Mouse (Mus musculus) G1E (cell line): ENCODE measurements at regions not wholly inside any gene's neighbourhood (a gene's known extent, or its start where the extent isn't known, plus 50 kb on each side); places are given as distances from the start of the nearest gene placed in this dataset.

Experiments
- ATAC-seq: 2 replicates; pipeline ENCODE4 v1.8.0; 2016; ENCODE audit warnings: mild to moderate bottlenecking; ENCODE audit not compliant: insufficient number of reproducible peaks, poor library complexity, low FRiP score, severe bottlenecking; ENCODE audit errors: extremely low read depth
- DNase-seq: peaks from one replicate; pipeline ENCODE4 v3.0.0; 2012; ENCODE audit warnings: low spot score
- H3K27me3 ChIP-seq: 2 replicates; pipeline ENCODE4 v1.6.1; 2012; ENCODE audit warnings: mild to moderate bottlenecking, low read length, inconsistent platforms; ENCODE audit not compliant: insufficient read depth
- H3K36me3 ChIP-seq: replicated peaks from 2 replicates; pipeline ENCODE3; 2012; ENCODE audit warnings: mild to moderate bottlenecking, inconsistent platforms
- H3K4me1 ChIP-seq: 2 replicates; pipeline ENCODE4 v1.6.1; 2012; ENCODE audit warnings: low read depth, low read length, inconsistent platforms, mixed read lengths; ENCODE audit not compliant: insufficient read depth
- H3K4me3 ChIP-seq: 2 replicates; pipeline ENCODE4 v1.5.1; 2012; ENCODE audit warnings: low read depth, mild to moderate bottlenecking, inconsistent platforms, low read length, moderate library complexity, mixed read lengths
- H3K9me3 ChIP-seq: replicated peaks from 2 replicates; pipeline ENCODE4 v1.6.1; 2012; ENCODE audit warnings: inconsistent platforms
- CTCF ChIP-seq: IDR thresholded peaks from 2 replicates; pipeline ENCODE4 v1.5.1; 2012; ENCODE audit warnings: low read depth, low read length, inconsistent platforms, mixed read lengths
- GATA1 ChIP-seq: IDR thresholded peaks from 2 replicates; pipeline ENCODE4 v1.6.1; 2012; ENCODE audit warnings: borderline replicate concordance, low read length, inconsistent platforms, mixed read lengths
- GATA2 ChIP-seq: IDR thresholded peaks from 2 replicates; pipeline ENCODE4 v1.6.1; 2012; ENCODE audit warnings: low read depth, low read length, inconsistent platforms, borderline replicate concordance
- POLR2AphosphoS5 ChIP-seq: IDR thresholded peaks from 2 replicates; pipeline ENCODE4 v1.6.1; 2012; ENCODE audit warnings: low read depth, low read length, inconsistent platforms; ENCODE audit not compliant: insufficient replicate concordance
- TAL1 ChIP-seq: conservative IDR thresholded peaks from 2 replicates; pipeline ENCODE4 v1.6.1; 2012; ENCODE audit warnings: low read depth, low read length, inconsistent platforms, mixed read lengths

GRCm38 (mm10) chr8:93740281-93740680 lies 69.5 kb upstream of the Gnao1 start:
- H3K27me3 ChIP-seq = no peaks in the 10 kb centered on the region
- H3K4me1 ChIP-seq = no peaks in the 10 kb centered on the region
- no peaks in the 10 kb centered on the region for H3K36me3 ChIP-seq
- H3K9me3 ChIP-seq = peaks cover 36% of the 10 kb centered on the region
- H3K4me3 ChIP-seq = no peak overlapping the region
- no peak for ATAC-seq
- DNase-seq = no peak
- TF ChIP-seq CTCF = no peak
- TF ChIP-seq GATA2 = no peak
- no peak for TF ChIP-seq TAL1
- TF ChIP-seq POLR2AphosphoS5 = no peak
- no peak for TF ChIP-seq GATA1

- DNase-seq = no peak
- no peak for TF ChIP-seq GATA1
- no peak for TF ChIP-seq TAL1
- no peak for TF ChIP-seq GATA2
- TF ChIP-seq POLR2AphosphoS5 = no peak
- no peak for TF ChIP-seq CTCF
- no peak for ATAC-seq
- H3K4me3 ChIP-seq = no peak overlapping the region
- no peaks in the 10 kb centered on the region for H3K4me1 ChIP-seq
- no peaks in the 10 kb centered on the region for H3K36me3 ChIP-seq
- peaks cover 30% of the 10 kb centered on the region for H3K9me3 ChIP-seq
- H3K27me3 ChIP-seq = no peaks in the 10 kb centered on the region
Measured at GRCm38 (mm10) chr8:93748720-93749119, 61.0 kb upstream of the Gnao1 start.

GRCm38 (mm10) chr8:93750921-93751320 lies 58.8 kb upstream of the Gnao1 start:
- no peak for TF ChIP-seq GATA2
- no peak for TF ChIP-seq TAL1
- no peak for TF ChIP-seq GATA1
- no peak for TF ChIP-seq CTCF
- no peak for TF ChIP-seq POLR2AphosphoS5
- H3K27me3 ChIP-seq = no peaks in the 10 kb centered on the region
- ATAC-seq (no peak), DNase-seq (no peak)
- H3K36me3 ChIP-seq = no peaks in the 10 kb centered on the region
- H3K9me3 ChIP-seq = peaks cover 26% of the 10 kb centered on the region
- H3K4me3 ChIP-seq = no peak overlapping the region
- H3K4me1 ChIP-seq = no peaks in the 10 kb centered on the region

GRCm38 (mm10) chr8:93755981-93756380 lies 53.8 kb upstream of the Gnao1 start:
- H3K27me3 ChIP-seq = no peaks in the 10 kb centered on the region
- DNase-seq = no peak
- no peak overlapping the region for H3K4me3 ChIP-seq
- no peak for TF ChIP-seq GATA1
- TF ChIP-seq CTCF = no peak
- H3K4me1 ChIP-seq = no peaks in the 10 kb centered on the region
- no peak for ATAC-seq
- H3K36me3 ChIP-seq = no peaks in the 10 kb centered on the region
- H3K9me3 ChIP-seq = peaks cover 32% of the 10 kb centered on the region
